Mouse (Mus musculus): ENCODE data around the gene 2810004N23Rik.

DNA sequence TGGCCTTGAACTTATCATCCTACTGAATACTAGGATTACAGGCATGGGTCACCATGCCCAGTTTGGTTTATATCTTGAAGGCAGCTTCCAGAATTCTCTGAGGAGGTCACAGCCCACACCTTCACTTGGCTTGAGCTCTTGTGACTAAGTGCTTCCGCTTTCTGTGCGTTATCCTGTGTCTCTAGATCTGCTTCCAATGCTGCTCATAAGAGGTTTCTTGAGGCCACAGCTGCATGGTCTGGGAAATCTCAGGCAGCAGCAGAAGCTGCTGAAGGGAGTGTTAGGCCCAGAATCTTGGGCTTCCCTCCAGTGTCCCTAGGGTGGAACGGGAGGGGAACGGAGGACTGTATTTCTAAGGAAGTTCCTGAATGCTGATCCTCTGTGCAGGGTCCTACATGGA lies 49.6 kb downstream of the 2810004N23Rik start:
- TF ChIP-seq POLR2A (IDR thresholded peaks at IDR 0.05; ENCODE audit: insufficient read length, low read depth): no peak
- no peak for TF ChIP-seq MAX (IDR thresholded peaks at IDR 0.05; ENCODE audit: low read depth)
- TF ChIP-seq POLR2AphosphoS2 (IDR thresholded peaks at IDR 0.05; ENCODE audit: insufficient read length, low read depth): no peak
- no peak for TF ChIP-seq USF1 (IDR thresholded peaks at IDR 0.05; ENCODE audit: low read depth)
- no peak for TF ChIP-seq SRF (IDR thresholded peaks at IDR 0.05; ENCODE audit: control insufficient read depth, insufficient read length, low read depth)
- TF ChIP-seq MYOD1 (IDR thresholded peaks at IDR 0.05; ENCODE audit: control insufficient read depth in 1 of 3, insufficient read length in 2 of 3, low read depth in 2 of 3): no peak
- no peak for TF ChIP-seq TCF12 (IDR thresholded peaks at IDR 0.05; ENCODE audit: insufficient read depth, poor library complexity, severe bottlenecking)
- no peak for TF ChIP-seq E2F4 (IDR thresholded peaks at IDR 0.05; ENCODE audit: insufficient read depth)
- TF ChIP-seq MYOG (IDR thresholded peaks at IDR 0.05; ENCODE audit: control insufficient read depth in 1 of 3, insufficient read depth in 1 of 3, insufficient read length in 2 of 3, low read depth in 2 of 3): no peak

All from myocyte (in vitro differentiated cells).